Mouse (Mus musculus): ENCODE data around the gene Mta3.
A peak's percentile ranks its signal among the peaks of the same experiment; 100 is the strongest.

Gene Mta3

DNA sequence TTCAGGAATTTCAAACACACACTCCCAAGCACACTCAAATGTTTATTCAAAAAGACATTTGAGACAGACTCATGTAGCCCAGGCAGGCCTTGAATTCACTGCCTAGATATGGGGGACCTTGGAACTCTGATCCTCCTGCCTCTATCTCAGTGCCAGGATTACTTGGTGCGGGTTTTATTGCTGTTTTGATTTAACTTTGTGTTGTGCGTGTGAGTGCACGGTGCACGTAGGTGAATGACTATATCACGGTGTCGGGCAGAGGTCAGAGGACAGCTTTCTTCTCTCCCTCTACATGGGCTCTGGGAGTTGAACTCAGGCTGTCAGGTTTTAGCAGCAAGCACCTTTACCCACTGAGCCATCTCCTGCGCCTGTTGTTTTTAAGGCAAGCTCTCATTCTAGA, 61.1 kb downstream of the Mta3 start:
- DNase-seq = no peak

DNA sequence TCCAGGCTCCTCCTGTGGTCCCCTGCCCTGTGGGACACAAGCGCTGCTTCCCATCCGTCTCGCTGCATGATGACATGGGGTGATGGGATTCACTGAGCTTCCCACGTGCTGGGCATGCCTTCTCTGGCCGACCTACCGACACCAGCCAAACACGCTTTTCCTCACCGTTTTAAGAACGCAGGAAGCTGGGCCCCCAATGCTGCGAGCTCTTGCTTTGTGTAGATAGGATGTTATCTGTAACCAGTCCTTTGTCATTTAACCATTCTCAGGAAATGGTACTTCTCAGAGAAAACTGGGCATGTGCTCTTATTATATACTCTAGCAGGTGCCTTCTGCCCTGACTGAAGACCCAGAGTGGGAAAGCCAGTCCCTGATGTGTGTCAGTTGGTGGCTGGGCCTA, 62.3 kb downstream of the Mta3 start:
- DNase-seq = no peak

DNA sequence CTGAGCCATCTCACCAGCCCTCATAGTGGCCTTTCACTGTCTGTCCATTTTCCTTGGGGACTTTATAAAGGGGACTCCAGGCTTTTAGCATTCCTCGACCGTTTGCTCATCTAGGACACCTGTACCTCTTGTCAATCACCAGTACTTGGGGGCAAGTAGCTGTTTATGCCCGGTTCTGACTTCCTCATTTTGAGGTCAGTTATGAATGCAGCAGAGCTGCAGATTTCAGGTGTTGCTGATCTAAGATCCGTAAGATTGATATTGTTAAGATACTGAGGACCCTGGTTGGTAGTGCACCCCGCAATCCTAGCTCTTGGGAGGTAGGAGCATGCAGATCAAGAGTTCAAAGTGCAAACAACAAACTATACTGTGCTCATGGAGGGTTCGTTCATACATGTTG, 64.4 kb downstream of the Mta3 start:
- no peak for DNase-seq

DNA sequence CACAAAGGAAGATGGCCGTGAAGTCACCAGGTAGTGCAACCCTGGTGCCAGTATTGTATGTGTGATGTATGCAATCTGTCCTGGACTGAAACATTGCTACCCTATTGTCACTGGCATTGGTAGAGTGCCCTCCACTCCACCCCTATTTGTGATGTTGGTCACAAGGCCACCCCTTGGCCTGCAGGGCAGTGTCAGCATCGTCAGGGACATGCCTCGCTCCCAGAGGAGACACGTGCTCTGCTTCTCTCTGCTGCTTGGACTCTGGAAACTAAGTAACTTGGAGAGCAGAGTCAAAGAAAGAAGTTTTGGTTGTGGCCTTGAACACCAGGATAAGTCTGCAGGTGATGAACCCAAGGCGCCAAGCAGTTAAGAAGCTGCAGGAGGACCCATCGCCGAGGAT, 65.0 kb downstream of the Mta3 start:
- DNase-seq = no peak

DNA sequence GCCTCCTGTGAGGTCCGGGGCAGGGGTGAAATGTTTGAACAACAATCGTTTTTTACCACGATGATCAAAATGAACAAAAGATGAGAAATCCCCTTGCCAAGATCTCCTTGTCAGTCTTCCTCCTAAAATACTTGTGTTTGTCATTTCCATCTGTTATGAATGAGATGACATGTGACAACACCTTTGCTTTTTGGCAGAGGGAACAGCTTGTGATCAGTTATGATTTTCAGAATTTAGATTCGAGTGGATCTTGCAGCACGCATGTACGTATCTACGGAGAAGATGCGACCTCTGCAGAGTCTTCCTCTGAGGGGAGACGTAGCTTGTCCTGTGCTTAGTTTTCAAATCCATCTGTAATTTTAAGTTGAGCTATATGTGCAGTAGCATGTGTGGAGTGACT, 66.1 kb downstream of the Mta3 start:
- DNase-seq = no peak

DNA sequence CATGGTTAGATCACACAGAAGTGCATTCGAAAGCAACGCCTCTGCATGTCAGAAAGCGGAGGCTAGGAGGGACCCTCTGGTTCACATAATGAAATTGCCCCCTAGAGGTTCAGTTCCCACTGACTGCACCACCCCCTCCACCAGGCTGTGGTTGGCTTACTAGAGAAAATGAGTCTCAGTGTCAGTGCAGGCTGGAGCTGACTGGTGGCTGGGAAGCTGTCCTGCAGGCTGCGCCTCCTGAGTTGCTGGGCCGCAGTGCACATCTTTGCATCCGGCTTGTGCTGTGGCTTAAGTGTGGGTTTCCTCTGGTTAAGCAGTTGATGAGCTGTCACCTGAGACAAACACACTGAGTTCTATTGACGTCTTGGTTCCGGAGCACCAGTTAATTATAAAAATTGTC, 66.7 kb downstream of the Mta3 start:
- DNase-seq = no peak

DNA sequence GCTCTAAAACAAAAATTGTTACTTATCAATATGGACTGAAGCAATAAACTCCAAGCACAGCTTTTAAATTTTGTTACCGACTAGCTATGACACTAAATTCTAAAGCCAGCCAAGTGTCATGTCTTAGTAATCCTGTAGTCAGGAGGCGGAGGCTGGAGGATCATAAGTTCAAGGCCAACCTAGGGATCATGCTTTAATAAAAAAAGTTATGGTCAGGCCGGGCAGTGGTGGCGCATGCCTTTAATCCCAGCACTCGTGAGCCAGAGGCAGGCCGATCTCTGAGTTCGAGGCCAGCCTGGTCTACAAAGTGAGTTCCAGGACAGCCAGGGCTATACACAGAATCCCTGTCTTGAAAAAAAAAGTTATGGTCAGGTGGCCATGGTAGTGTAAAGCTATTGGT, 71.0 kb downstream of the Mta3 start:
- DNase-seq = no peak

DNA sequence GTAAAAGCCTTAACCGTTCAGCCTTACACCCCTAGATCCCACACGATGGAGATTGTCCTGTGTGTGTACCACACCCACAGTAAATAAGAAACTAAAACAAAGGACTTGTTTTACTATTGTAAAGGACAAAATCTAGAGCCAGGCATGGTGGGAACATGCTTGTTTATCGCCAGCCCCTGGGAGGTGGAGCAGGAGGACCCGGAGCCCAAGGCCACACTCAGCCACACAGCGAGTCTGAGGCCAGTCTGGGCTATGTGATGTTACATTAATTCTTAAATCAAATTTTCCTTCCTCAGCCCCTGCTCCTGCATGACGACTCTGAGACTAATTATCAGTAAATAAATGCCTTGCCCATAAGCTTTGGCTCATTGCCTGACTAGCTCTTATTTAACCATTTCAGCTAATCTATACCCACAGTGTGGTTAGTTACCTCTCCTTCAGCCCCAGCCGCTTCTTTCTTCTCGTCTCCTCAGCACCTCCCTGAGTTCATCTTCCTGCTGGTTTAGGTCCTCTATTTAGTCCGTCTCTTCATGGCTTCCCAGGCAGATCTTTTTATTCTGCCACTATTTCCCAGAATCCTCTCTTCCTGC, 71.6 kb downstream of the Mta3 start:
- no peak for DNase-seq

DNA sequence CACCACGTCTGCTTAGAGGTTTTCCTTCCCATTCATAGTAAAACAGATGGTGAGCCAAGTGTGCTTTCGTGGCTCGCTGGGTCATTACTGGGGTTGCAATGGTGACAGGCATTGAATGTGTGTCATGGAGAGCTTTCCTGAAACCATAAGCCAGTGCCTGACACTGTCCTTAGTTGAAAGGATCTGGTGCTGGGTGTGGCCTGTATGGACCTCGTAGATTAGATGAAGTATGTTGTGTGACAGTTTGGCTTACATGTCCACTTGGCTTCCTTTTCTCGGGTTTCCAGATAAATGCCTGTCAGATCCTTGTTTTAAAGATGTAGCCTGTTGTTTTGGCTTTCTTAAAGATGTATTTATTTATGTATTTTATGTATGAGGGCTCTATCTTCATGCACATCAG, 74.3 kb downstream of the Mta3 start:
- DNase-seq = no peak

DNA sequence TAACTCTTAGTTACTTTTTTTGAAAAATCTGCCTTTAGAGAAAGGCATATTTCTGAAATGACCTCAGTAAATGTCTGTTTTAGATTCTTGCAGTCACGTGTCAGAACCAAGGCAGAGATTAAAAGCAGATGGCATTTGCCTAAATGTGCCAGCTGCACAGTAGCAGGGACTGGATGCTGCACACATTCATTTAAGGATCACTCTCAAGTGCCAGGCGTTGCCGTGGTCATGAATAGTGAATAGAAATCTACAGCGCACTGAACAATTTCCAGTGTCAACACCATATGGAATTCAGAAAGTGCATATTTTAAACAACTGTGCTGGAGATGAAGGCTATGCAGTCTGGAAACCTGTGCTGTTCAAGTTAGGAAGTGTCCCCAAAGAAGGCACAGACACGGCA, 76.8 kb downstream of the Mta3 start:
- DNase-seq = peak; percentile 65

DNA sequence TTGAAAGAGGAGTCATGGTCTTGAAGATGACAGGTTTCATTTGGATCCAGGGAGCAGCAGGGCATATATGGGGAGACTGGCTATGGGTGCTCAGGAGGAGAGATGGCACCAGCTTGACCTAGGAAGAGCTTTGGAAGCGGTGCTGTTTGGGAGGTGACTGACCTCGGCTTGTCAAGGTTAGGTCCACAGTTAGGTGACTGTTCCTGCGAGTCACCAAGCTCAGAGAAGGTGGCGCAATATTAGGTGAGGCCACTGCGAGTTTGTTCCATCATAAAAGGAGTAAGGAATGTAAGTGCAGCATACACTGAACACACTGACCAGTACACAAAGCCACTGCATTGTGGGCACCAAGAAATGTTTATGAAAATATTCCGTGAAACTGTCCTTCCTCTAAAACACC, 80.5 kb downstream of the Mta3 start:
- no peak for DNase-seq

DNA sequence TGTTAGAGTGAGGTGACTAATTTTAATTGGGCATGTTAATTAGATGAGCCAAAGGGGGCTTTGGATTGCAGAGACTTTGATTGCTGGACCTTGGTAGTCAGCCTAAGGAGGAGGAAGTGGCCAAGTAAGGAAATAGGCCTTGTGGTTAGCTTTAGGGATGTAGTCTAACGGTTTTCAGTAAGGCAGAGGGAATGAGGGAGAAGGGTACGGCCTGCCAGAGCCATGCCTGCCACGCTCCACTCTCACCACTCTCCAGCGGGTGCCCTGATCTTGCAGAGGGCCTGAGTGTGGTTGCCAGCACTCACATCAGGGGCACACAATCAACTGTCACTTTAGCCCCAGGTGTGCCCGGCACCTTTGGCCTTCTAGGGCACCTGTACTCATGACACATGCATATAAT, 84.2 kb downstream of the Mta3 start:
- DNase-seq = no peak

DNA sequence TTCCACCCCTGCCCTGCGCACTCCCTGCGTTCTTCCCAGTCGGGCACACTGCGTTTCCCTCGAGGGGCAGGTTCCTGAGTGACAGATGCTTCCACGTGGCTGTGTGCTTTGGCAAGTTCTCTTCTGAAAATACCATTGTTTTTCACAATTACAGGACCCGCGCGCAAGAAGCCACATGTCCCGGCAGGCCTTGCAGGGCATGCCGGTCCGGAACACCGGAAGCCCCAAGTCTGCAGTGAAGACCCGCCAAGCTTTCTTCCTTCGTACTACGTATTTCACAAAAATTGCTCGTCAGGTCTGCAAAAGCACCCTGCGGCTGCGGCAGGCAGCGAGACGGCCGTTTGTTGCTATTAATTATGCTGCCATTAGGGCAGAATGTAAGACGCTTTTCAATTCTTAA, 86.4 kb downstream of the Mta3 start:
- no peak for DNase-seq

DNA sequence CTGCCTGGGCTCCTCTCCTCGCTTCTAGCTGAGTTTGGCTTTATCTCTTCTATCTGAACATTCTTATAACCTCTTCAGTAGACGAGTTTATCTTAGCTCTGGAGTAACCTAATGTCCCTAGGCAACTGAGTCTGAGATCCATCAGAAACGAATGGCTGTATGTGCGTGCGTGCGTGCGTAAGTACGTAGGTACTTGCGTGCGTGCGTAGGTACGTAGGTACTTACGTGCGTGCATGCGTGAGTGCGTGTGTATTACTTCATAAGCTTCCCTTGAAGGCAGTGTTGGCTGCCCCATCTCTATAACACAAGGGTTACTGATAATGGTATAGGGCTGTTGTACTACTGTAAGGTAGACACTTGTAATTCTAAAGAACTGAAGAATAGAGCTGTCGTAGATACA, 89.2 kb downstream of the Mta3 start:
- no peak for DNase-seq

DNA sequence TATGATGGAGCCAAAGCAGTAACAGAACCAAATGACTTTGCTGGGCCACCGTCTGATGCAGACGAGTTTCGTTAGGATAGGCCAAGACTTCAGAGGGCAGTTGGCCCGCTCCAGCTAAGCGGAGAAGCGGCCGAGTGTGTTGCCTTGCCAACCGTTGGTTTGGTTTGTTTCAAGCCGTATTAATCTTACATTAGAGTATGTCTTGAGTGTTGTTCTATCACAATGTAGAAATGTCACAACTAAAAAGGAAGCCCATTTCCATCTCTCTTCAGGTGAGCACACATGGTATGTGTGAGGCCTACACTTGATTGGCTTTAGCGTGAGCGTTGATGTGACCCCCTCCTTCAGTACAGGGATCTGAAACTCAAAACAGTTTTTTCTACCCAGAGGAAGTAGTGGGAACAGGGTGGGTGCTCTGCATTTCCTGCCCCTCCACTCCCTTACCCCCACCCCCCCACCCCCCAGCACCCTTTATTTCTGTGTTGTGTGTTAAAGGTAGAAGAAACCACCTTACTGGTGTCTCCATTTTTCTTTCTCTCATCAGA, 93.6 kb downstream of the Mta3 start:
- no peak for DNase-seq

DNA sequence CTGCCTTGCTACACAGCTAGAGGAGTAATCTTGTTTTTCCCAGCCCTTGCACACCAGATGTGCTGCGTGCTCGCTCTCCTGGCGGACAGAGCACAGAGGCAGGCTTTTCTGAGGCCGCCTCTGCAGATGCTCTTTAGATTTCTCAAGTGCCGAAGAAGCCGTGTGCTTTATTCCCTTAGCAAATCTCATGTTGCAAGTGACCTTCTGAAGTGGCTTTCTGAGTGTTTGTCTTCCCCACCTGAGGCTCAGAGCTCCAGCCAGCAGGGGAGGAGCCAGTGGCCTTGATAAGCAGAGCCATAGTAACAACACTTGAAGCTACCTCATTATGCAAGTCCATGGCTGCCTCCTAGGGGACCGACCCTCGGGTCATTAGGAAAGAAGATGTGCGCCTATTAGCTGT, 98.0 kb downstream of the Mta3 start:
- DNase-seq = no peak

DNA sequence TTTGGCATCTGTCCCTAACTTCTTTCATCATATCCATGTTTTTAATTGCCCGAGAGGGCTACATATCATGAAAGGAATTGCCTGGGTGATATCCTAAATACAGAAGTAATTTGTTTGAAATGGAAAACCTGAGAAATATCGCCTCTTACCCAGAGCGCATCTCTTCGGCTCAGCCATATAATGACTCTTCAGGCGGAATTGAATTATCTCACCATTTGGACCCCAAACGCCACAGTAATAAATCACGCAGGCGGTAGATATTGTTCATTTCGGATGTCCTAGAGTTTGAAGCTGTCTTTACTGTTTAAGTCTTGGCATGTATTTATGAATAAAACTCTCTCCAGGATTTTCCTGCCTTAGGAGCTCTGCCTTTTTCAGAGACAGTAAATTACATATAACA, 99.1 kb downstream of the Mta3 start:
- DNase-seq = no peak

DNA sequence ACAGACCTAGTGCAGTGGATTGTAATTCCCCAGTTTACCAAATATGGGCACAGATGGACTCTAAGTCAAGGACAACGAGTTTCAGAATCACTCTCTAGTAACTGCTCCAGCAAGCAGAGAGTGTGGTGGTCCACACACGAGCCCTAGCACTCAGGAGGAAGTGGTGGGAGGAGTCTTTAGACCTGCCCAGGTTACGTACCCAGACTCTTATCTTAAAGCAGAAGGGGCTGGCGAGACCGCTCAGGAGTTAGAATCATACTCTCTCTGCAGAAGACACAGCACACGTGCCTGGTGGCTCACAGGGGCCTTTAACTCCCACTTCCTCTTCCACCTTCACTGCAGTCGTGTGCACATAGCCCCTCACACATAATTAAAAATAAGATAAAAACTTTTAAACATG, 101.4 kb downstream of the Mta3 start:
- no peak for DNase-seq

DNA sequence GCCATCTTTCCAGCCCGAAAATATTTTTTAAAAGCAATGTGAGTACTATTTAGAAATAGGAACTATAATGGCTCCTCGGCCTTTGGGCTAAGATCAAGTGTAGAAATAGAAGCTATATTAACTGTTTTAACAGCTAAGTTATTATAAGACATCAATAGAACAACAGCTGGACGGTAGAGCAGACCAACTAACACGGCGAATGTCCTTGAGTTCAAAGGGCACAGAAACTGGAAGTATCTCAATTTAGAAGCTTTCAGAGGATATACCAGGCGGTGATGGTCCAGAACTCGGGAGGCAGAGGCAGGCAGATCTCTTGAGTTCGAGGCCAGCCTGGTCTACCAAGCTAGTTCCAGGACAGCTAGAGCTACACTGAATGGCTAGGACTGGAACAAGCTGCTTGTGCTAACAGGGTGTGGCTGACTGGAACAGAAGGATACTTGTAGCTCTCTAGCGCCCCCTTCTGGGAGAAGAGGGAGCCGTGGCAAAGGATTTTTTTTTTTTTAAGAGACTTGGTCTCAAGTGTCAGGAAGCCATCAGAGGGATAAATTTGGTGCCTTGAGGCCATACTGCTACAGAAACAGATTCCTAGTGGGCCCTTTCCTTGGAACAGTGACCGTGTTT, 101.9 kb downstream of the Mta3 start:
- DNase-seq = peak; percentile 36

DNA sequence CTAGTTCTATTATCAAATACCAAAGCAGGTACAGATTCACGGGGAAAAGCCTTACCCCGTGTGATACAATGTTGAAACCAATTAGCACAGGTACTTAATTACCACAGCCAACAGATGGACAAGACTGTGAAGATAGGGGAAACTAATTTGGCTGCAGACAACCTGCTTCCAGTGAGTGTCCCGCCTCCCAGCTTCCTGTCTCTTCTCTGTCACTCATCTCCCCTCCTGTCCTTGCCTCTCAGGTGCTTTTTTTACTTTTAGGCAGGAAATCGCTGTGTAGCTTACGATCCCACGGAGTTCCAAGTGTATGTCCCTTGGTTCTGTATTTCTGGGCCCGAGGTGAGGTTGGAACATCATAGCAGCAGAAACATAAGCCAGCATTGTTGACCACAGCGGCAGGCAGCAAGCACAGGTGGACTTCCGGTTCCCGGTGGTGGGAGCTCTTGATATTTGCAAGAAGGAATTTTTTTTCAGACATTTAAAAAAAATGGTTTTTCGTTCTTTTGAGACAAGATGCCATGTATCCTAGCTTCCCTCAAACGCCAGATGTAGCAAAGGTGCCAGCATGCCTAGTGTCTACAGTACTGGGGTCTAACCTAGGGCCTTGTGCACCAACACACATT, 102.6 kb downstream of the Mta3 start:
- DNase-seq = no peak

DNA sequence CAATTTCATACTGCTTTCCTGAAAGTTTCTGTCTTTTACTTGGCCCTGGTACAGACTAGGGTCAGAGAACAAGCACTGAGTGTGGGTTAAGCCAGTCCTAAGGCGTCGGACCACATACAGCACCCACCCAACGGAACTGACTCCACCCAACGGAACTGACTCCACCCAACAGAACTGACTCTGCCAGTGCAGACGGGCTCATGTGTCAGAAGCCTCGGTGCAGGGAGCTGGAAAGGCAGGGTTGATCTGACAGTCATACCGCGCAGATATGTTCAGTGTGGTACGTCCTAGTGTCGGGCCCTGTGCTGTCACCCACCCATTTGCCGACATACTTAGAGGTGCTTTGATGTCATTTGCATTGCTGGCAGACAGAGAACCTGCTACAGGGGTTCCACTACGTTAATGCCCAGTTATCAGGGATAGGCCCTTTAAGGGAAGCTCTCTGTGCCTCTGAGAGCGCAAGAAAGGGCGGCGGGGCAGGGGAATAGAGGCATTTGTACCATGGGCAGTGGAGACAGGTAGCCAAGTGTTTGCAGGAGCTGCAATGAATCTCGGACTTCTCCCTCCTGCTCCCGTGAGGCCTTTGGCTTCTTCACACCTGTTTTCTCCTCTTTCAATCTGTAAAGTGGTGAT, 103.3 kb downstream of the Mta3 start:
- no peak for DNase-seq

DNA sequence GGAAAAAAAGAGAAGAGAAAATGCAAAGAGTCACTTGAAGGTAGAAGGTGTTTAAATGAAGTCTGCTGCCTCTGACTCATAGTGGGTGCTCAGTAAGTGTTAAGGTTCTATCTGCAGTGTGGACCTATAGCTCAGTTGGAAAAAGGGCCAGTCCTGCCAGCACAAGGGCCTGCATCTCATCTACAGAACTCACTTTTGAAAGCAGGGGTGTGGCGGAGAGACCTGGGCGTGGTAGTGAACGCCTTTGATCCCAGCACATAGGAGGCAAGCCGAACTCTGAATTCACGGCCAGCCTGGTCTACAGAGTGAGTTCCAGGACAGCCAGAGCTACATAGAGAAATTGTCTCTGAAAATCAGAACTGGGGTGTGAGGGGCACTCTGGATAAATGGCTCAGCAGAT, 104.3 kb downstream of the Mta3 start:
- no peak for DNase-seq

DNA sequence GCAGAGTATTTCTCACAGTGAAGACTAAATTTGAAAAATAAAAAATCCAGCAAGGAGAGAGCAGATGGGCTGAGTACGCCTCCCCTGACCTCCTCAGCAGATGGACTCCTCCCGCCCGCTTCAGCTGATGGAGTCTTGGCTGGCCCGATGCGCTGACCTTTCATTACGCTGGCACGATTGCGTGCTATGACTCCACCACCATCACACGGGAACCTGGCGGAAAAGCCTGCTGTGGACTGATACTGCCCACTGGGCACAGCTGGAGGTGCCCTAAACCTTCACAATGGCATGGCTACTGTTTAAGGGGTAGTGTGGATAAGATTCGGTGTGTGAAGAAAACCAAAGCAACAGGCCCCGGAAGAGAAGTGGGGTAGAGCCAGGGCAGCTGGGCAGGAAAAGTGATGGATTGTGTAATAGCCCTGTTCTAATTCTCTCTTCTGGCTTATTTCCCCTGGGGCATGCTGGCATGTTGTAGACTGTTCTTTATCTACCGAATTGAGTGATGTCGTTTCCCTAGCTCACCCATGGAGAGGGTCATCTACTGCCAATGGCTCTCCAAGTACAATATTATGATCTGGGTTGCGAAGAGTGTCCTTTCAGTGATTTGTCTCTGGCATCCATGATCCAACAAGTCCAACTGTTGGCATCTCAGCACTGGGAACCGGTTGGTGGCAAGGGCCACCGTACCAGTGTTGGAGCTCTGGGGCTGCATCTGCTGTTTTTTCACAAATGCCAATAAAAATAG, 106.4 kb downstream of the Mta3 start:
- no peak for DNase-seq

DNA sequence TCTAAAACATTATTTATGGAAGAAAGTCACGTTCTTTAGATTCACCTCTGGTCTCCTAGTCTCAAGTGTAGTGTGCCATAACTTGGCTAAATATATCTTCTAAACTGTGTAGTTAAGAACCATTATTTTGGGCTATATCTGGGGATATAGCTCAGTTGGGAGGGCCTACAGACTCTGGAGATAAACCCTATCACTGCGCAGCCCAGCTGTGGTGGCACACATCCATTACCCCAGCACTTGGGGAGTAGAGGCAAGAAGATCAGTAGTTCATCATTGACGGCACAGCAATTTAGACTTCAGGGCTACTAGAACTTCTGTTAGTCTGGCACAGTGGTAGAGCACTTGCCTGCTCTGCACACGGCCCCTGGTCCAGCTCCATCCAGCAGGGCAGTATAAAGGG, 107.1 kb downstream of the Mta3 start:
- DNase-seq = no peak

Data from right cerebral cortex, postnatal 25 days (tissue).